Mouse (Mus musculus) lung, embryonic 15.5 days (tissue): ENCODE data around the gene Pde7b. TPM values are rescaled to one million over a fixed set of nuclear protein-coding genes. Genes with fewer than 3 reads are reported as not detected.

ENCODE experiments used
- ATAC-seq: fragments of 200-750 bp; cut with Nextera tagmentation; 2 replicates; pipeline ENCODE4 v1.8.0; 2017; ENCODE audit warnings: moderate number of reproducible peaks, borderline replicate concordance; ENCODE audit not compliant: low FRiP score, low TSS enrichment; ENCODE audit errors: extremely low read depth
- H3K27ac ChIP-seq: fragments of 300-500 bp; sonication (generic); 2 replicates; pipeline ENCODE4 v1.5.1; 2015; ENCODE audit warnings: moderate library complexity, mild to moderate bottlenecking, inconsistent platforms
- H3K27me3 ChIP-seq: fragments of 300-500 bp; sonication (generic); 2 replicates; pipeline ENCODE4 v1.6.1; 2015; ENCODE audit warnings: inconsistent platforms
- H3K36me3 ChIP-seq: fragments of 300-500 bp; sonication (generic); 2 replicates; pipeline ENCODE4 v1.6.1; 2015; ENCODE audit warnings: inconsistent platforms
- H3K4me1 ChIP-seq: fragments of 300-500 bp; sonication (generic); 2 replicates; pipeline ENCODE4 v1.6.1; 2015; ENCODE audit warnings: inconsistent platforms
- H3K4me2 ChIP-seq: fragments of 300-500 bp; sonication (generic); 2 replicates; pipeline ENCODE4 v1.6.1; 2015; ENCODE audit warnings: inconsistent platforms, mild to moderate bottlenecking, moderate library complexity
- H3K4me3 ChIP-seq: fragments of 300-500 bp; sonication (generic); 2 replicates; pipeline ENCODE4 v1.5.1; 2015; ENCODE audit warnings: mild to moderate bottlenecking, inconsistent platforms
- H3K9ac ChIP-seq: fragments of 300-500 bp; sonication (generic); 2 replicates; pipeline ENCODE4 v1.6.1; 2015; ENCODE audit warnings: inconsistent platforms
- H3K9me3 ChIP-seq: fragments of 300-500 bp; sonication (generic); 2 replicates; pipeline ENCODE4 v1.6.1; 2016; ENCODE audit warnings: inconsistent platforms
- WGBS: fragments of 180-500 bp; shearing (Covaris S2); methylation state at CpG from one replicate; pipeline ENCODE4 v1.1.7; 2015; 5-methylcytosine and 5-hydroxymethylcytosine counted together
- polyA plus RNA-seq: library from polyadenylated mRNA; unstranded; fragments of >200 nt; fragmentation: Nextera tagmentation; extraction: Ambion mirVana; gene quantifications from 2 replicates; pipeline ENCODE4 v1.2.1, GENCODE M21; 2015

The Pde7b gene
- polyA plus RNA-seq, 1 experiment from 2014 or later, result 3.1 TPM

DNA sequence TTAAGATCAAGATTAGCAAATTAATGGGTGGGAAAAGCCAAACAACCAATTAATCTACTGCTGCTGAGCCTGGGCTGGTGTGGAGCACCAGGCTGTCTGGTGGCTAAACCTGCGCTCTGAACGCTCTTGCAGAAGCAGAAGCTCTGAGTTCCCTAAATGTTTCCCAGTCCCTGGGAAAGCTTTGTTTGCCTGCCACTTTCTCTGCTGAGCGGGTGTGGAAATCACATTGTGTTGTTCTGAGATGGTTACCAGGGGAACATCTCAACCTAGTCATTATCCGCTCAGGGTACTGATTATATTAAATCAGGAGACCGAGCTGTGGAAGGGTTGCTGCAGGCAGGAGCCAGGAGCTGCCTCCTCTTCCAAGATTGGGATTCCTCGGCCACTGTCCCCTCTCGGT, 250.0 kb downstream of the Pde7b start:
- no peak for ATAC-seq
- H3K4me2 ChIP-seq, result no peak overlapping the region
- H3K27ac ChIP-seq, result no peak overlapping the region
- H3K27me3 ChIP-seq, result no peaks in the 10 kb centered on the region
- no peaks in the 10 kb centered on the region for H3K9me3 ChIP-seq
- no peak overlapping the region for H3K9ac ChIP-seq
- H3K4me1 ChIP-seq, result peaks cover 4% of the 10 kb centered on the region; the same call in 1 of the 2 replicates
- 72% methylated on average over 7 of the region's 7 CpGs for WGBS
- H3K36me3 ChIP-seq, result no peaks in the 10 kb centered on the region
- no peak overlapping the region for H3K4me3 ChIP-seq

- 53% methylated on average over 9 of the region's 9 CpGs for WGBS
- H3K9me3 ChIP-seq, result no peaks in the 10 kb centered on the region
- no peaks in the 10 kb centered on the region for H3K36me3 ChIP-seq
- H3K4me2 ChIP-seq, result no peak overlapping the region
- H3K27me3 ChIP-seq, result no peaks in the 10 kb centered on the region
- peaks cover 4% of the 10 kb centered on the region; the same call in 1 of the 2 replicates for H3K4me1 ChIP-seq
- no peak overlapping the region for H3K27ac ChIP-seq
- ATAC-seq, result no peak
- no peak overlapping the region for H3K4me3 ChIP-seq
- H3K9ac ChIP-seq, result no peak overlapping the region
These were observed 250.8 kb downstream of the Pde7b start for GRCm38 (mm10) chr10:20474036-20474435.

- Histone ChIP-seq H3K9me3 (no peaks in the 10 kb centered on the region), H3K27ac (no peak overlapping the region), H3K36me3 (no peaks in the 10 kb centered on the region), H3K9ac (no peak overlapping the region), H3K27me3 (no peaks in the 10 kb centered on the region), H3K4me1 (no peaks in the 10 kb centered on the region; the same call in 1 of the 2 replicates), H3K4me2 (no peak overlapping the region), H3K4me3 (no peak overlapping the region)
- ATAC-seq, result no peak
- WGBS, result 86% methylated on average over 5 of the region's 5 CpGs
These were observed 251.4 kb downstream of the Pde7b start for GRCm38 (mm10) chr10:20473505-20473904.

DNA sequence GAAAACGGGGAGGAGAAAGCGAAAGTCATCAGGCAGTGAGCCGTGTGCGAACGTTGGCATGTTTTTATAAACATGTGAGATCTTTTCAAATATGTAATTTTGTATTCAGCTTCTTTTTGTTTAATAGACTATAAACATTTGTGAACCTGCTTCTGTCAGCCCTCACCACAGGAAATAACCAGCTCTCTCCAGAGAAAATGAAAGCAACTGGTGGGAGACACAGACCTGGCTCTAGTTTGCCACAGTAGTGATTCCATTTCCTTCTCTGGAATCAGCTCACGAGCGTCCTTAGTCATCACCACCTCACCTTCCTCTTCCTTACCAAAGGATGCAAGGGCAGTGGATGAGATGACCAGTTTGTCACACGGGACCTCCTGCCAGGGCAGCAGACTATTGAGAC, 252.9 kb downstream of the Pde7b start:
- Histone ChIP-seq H3K9me3 (no peaks in the 10 kb centered on the region), H3K4me1 (peaks cover 5% of the 10 kb centered on the region; the same call in 1 of the 2 replicates), H3K27ac (no peak overlapping the region), H3K36me3 (no peaks in the 10 kb centered on the region), H3K4me3 (peak overlapping the region; percentile 15; the same call in 1 of the 2 replicates), H3K9ac (no peak overlapping the region), H3K4me2 (peak overlapping the region; percentile 14; the same call in 1 of the 2 replicates), H3K27me3 (no peaks in the 10 kb centered on the region)
- 41% methylated on average over 8 of the region's 8 CpGs for WGBS
- ATAC-seq, result no peak

DNA sequence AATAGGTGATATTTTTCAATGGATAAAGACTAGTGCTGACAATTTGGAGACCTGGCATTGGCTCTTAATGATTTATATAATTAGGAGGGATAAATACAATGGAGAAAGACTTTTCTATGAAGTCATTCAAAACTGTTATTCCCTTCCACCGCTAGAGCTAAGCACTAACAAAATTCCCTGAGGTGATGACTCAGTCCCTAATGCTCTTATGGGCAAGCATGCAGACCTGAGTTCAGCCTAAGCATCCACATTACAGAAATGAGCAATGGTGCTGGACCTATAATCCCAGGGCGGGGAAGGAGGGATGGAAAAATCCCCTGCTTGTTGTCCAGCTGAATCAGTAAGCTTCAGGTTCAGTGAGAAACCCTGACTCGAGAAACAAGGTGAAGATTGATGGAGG, 260.2 kb downstream of the Pde7b start:
- no peaks in the 10 kb centered on the region for H3K9me3 ChIP-seq
- ATAC-seq, result no peak
- H3K4me2 ChIP-seq, result no peak overlapping the region
- no peak overlapping the region for H3K4me3 ChIP-seq
- peaks cover 5% of the 10 kb centered on the region; the same call in 1 of the 2 replicates for H3K4me1 ChIP-seq
- H3K9ac ChIP-seq, result no peak overlapping the region
- H3K36me3 ChIP-seq, result no peaks in the 10 kb centered on the region
- 66% methylated on average over 3 of the region's 3 CpGs for WGBS
- H3K27me3 ChIP-seq, result no peaks in the 10 kb centered on the region
- no peak overlapping the region for H3K27ac ChIP-seq

DNA sequence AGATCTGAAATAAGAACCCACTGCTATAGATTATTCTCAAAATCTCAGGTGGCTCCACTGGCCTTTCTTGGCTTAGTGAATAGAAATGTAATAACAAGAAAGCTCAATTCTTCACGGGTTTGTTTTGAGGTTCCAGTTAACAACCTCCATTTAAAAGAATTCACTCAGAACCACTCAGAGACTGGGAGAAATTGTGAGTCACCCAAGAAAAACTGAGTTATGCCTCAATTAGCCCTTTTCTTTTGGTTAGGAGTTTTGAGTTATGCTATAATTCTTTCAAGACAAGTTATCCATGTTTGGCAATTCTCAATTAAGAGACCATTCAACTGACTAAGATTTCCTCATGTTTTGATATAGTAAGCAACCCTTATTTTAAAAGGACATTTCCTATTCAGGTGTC, 260.9 kb downstream of the Pde7b start:
- Histone ChIP-seq H3K4me1 (peaks cover 5% of the 10 kb centered on the region; the same call in 1 of the 2 replicates), H3K9ac (no peak overlapping the region), H3K9me3 (no peaks in the 10 kb centered on the region), H3K4me2 (no peak overlapping the region), H3K27ac (no peak overlapping the region), H3K36me3 (no peaks in the 10 kb centered on the region), H3K27me3 (no peaks in the 10 kb centered on the region), H3K4me3 (no peak overlapping the region)
- no peak for ATAC-seq
- 89% methylated on average over 1 of the region's 1 CpGs for WGBS

DNA sequence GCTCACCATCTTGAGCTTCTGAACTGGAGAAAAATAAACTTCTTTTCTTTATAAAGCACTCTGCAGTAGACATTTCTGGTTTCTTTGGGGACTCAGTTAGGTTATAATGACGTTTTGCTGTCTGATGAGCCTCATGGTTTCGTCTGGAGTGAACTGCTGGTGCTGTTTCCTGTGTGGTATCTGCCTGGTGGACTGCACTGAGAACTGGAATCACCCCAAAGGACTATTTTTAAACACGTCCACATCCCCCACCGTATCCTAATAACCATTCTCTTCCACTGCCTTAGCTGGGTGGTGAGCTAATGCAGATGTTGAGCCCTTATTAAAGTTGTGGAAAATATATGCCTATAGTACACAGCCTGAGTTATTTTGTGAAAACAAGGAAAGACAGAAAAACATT, 262.3 kb downstream of the Pde7b start:
- H3K4me3 ChIP-seq, result no peak overlapping the region
- H3K27me3 ChIP-seq, result no peaks in the 10 kb centered on the region
- H3K9ac ChIP-seq, result no peak overlapping the region
- WGBS, result 48% methylated on average over 4 of the region's 4 CpGs
- H3K4me2 ChIP-seq, result no peak overlapping the region
- no peaks in the 10 kb centered on the region for H3K9me3 ChIP-seq
- ATAC-seq, result no peak
- H3K36me3 ChIP-seq, result no peaks in the 10 kb centered on the region
- peaks cover 5% of the 10 kb centered on the region; the same call in 1 of the 2 replicates for H3K4me1 ChIP-seq
- H3K27ac ChIP-seq, result no peak overlapping the region

DNA sequence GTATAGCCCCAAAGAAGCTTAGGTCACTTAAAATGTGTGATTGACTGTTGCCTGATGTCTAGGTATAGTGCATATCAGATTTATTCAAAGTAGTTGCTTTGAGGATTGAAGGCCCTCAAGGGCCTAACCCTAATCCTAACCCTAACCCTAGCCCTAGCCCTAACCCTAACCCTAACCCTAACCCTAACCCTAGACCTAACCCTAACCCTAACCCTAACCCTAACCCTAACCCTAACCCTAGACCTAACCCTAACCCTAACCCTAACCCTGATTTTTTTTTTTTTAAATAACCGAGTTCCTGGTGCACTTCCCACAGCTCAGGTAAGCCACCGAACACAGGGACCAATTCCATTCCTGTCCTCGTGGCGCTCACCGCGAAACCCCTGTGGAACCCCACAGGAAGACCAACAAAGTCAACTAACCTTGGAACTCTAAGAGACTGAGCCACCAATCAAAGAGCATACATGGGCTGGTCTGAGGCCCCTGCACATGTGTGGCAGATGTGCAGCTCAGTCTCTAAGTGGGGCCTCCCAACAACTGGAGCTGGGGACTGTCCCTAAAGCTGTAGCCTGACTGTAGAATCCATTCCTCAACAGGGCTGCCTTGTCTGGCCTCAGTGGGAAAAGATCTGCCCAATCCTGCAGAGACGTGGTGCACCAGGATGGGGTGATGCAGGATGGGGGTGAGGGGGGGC, 265.1 kb downstream of the Pde7b start:
- H3K36me3 ChIP-seq, result no peaks in the 10 kb centered on the region
- H3K4me1 ChIP-seq, result no peaks in the 10 kb centered on the region
- H3K4me2 ChIP-seq, result no peak overlapping the region
- no peak for ATAC-seq
- H3K27me3 ChIP-seq, result no peaks in the 10 kb centered on the region
- no peak overlapping the region for H3K9ac ChIP-seq
- no peak overlapping the region for H3K4me3 ChIP-seq
- 95% methylated on average over 7 of the region's 7 CpGs for WGBS
- H3K9me3 ChIP-seq, result no peaks in the 10 kb centered on the region
- H3K27ac ChIP-seq, result no peak overlapping the region

GRCm38 (mm10) chr10:20459160-20459559, 265.7 kb downstream of the Pde7b start:
- H3K4me3 ChIP-seq, result no peak overlapping the region
- H3K9ac ChIP-seq, result no peak overlapping the region
- 36% methylated on average over 3 of the region's 3 CpGs for WGBS
- no peak for ATAC-seq
- H3K9me3 ChIP-seq, result no peaks in the 10 kb centered on the region
- no peaks in the 10 kb centered on the region for H3K36me3 ChIP-seq
- H3K27me3 ChIP-seq, result no peaks in the 10 kb centered on the region
- H3K4me1 ChIP-seq, result no peaks in the 10 kb centered on the region
- no peak overlapping the region for H3K4me2 ChIP-seq
- no peak overlapping the region for H3K27ac ChIP-seq

- Histone ChIP-seq H3K9ac (no peak overlapping the region), H3K4me1 (no peaks in the 10 kb centered on the region), H3K27me3 (no peaks in the 10 kb centered on the region), H3K36me3 (no peaks in the 10 kb centered on the region), H3K27ac (no peak overlapping the region), H3K9me3 (no peaks in the 10 kb centered on the region), H3K4me2 (no peak overlapping the region), H3K4me3 (no peak overlapping the region)
- WGBS, result 57% methylated on average over 6 of the region's 6 CpGs
- no peak for ATAC-seq
These were observed 270.4 kb downstream of the Pde7b start for GRCm38 (mm10) chr10:20454387-20455065.

DNA sequence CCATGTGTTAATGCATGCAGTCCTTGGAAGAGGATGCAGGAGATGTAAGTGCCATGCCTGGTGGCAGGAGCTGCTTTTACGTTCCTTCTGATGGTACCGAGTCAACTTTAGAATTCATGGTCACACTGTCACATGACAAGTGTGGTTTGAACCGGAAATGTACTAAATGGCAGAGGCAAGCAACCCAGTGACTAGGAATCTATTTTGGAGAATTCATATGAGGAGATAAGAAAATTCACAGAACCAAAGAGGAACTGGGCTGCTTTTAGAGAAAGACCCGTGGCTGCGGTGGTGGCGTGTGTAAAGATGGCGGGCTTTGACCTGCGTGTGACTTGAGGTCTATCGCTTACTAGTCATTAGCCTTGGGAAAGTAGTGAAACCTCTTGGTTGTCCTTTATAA, 287.4 kb downstream of the Pde7b start:
- Histone ChIP-seq H3K9ac (no peak overlapping the region), H3K27me3 (no peaks in the 10 kb centered on the region), H3K4me1 (peaks cover 12% of the 10 kb centered on the region), H3K27ac (no peak overlapping the region), H3K4me3 (no peak overlapping the region), H3K36me3 (0 out of 2 replicates have a peak, but pooled peaks cover 3% of the 10 kb centered on the region), H3K4me2 (no peak overlapping the region), H3K9me3 (no peaks in the 10 kb centered on the region)
- WGBS, result 75% methylated on average over 9 of the region's 9 CpGs
- ATAC-seq, result peak; percentile 39; the same call in 1 of the 2 replicates

DNA sequence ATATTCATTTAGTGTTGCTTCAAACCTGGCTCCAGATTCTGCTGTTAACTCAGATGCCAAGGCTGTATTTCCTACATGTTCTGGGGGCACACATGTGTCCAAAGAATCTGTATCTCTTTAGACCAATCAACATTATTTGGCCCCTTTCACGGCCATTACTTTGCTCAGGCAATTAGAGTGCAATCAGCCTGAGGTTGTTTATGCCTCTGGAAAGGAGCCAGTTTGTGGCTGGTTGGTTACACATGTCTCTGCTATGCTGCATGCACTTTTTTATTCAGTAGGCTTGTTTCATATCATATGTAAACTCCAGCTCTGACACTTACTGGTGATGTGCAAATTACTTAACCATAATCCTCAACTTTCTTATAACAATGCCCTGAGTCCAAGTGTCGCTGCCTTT, 287.9 kb downstream of the Pde7b start:
- WGBS, result 47% methylated on average over 2 of the region's 2 CpGs
- peak; percentile 76; the same call in 1 of the 2 replicates for ATAC-seq
- no peak overlapping the region for H3K9ac ChIP-seq
- peaks cover 12% of the 10 kb centered on the region for H3K4me1 ChIP-seq
- no peak overlapping the region for H3K27ac ChIP-seq
- no peaks in the 10 kb centered on the region for H3K9me3 ChIP-seq
- no peak overlapping the region for H3K4me3 ChIP-seq
- H3K36me3 ChIP-seq, result 0 out of 2 replicates have a peak, but pooled peaks cover 3% of the 10 kb centered on the region
- H3K27me3 ChIP-seq, result no peaks in the 10 kb centered on the region
- no peak overlapping the region for H3K4me2 ChIP-seq
